Mouse (Mus musculus): Measurements from ENCODE around the gene 4933430I17Rik.

DNA sequence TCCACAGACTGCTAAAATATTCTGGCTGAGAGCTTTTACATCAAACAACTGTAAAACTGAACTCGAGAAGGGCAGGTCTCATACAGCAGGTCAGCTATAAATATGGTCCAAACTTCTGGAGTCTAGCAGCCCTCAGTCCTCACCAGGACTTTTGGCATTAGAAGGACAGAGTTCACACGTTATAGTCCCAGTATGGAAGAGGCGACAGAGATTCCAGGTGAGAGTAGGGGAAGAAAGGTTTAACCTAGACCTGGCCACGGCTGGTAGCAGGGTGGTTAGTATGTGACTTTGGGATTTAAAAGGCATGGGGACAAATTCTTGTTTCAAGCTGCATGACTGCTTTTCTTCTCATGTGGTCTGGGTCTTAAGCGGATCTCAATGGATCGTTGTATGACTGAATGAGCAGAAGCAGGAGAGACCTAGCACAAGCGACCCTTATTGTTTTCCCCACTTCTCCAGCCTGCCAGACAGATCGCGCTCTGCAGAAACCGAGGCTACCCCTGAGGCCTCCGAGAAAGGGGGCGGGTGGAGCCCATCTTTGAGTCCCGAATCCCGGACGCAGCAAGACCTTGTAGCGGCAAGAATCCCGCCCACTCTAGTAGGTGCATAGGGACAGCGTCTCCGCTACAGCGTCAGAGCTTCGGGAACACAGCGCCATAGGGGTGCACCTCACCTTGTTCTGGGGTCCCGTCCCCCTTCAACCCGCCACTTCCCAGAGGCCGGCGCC, 5.9 kb upstream of the 4933430I17Rik start:
- TF ChIP-seq CTCF (IDR thresholded peaks at IDR 0.05) (no peak), EP300 (IDR thresholded peaks at IDR 0.05; ENCODE audit: insufficient read depth, low read depth, low read length) (no peak)

Measured in heart, adult 2 months (tissue).